Mouse (Mus musculus): Measurements from ENCODE around the gene Dlec1. TPM values are rescaled to one million over a fixed set of nuclear protein-coding genes. Genes with fewer than 3 reads are reported as not detected.
A peak's percentile ranks its signal among the peaks of the same experiment; 100 is the strongest.

Gene Dlec1
- polyA plus RNA-seq, 1 experiment from 2014 or later: 0.65 TPM

DNA sequence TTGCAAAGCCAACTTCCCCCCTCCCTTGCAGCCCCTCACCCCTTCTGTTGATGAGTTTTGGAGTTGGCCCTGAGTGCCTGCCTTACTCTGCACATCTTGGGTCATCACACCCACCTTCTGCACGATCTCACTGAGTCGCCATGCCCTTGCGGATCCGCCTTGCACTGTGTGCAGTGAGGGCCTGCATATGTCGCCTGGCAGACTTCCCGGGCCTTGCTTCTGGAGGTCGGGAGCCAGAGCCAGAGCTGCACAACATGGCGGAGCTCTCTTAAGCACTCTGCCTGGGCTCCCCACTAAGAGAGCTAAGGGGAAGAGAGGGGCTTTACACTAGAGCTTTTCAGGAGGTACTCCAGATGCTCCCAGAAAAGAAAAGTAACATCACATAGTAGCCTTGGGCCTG lies 42.4 kb downstream of the Dlec1 start:
- H3K27ac ChIP-seq (ENCODE audit: low read length): no peak overlapping the region
- H3K27me3 ChIP-seq (ENCODE audit: control insufficient read depth, insufficient read depth, low read length): no peaks in the 10 kb centered on the region
- H3K36me3 ChIP-seq (ENCODE audit: control insufficient read depth, insufficient read depth, low read length): no peaks in the 10 kb centered on the region
- H3K9me3 ChIP-seq (ENCODE audit: control insufficient read depth, low read depth, low read length): no peaks in the 10 kb centered on the region
- no peak overlapping the region for H3K4me3 ChIP-seq (ENCODE audit: low read depth, low read length)
- H3K9ac ChIP-seq (replicated peaks; ENCODE audit: low read depth, low read length): no peak overlapping the region
- no peak for ATAC-seq (ENCODE audit: insufficient number of reproducible peaks, insufficient read depth, low FRiP score, low read depth)
- no peak overlapping the region for H3K4me2 ChIP-seq (replicated peaks; ENCODE audit: low read depth, low read length)
- H3K4me1 ChIP-seq (ENCODE audit: control insufficient read depth, insufficient read depth, low read length): no peaks in the 10 kb centered on the region
- WGBS: 79% methylated on average over 8 of the region's 8 CpGs

DNA sequence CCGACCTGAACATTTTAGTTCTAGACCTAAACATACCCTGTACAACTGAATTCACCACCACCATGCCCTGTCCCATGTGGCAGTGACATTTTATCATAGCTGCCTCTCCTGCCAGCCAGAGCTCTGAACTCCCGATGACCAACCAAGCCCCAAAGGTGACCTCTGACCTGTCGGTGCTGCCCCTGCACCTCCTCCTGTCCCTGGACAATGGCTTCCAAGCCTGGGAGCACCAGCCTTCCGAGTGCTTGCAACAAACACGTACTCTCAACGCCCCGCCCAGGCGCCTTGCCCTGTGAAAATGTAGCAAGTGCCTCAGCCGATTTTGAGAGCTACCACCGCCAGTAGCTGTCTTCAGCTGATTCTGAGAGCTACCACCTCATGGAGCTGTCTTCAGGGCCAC lies 42.9 kb downstream of the Dlec1 start:
- Histone ChIP-seq H3K27ac (ENCODE audit: low read length) (no peak overlapping the region), H3K9ac (replicated peaks; ENCODE audit: low read depth, low read length) (no peak overlapping the region), H3K27me3 (ENCODE audit: control insufficient read depth, insufficient read depth, low read length) (no peaks in the 10 kb centered on the region), H3K36me3 (ENCODE audit: control insufficient read depth, insufficient read depth, low read length) (no peaks in the 10 kb centered on the region), H3K4me1 (ENCODE audit: control insufficient read depth, insufficient read depth, low read length) (no peaks in the 10 kb centered on the region), H3K4me3 (ENCODE audit: low read depth, low read length) (no peak overlapping the region), H3K4me2 (replicated peaks; ENCODE audit: low read depth, low read length) (no peak overlapping the region), H3K9me3 (ENCODE audit: control insufficient read depth, low read depth, low read length) (no peaks in the 10 kb centered on the region)
- 58% methylated on average over 10 of the region's 10 CpGs for WGBS
- no peak for ATAC-seq (ENCODE audit: insufficient number of reproducible peaks, insufficient read depth, low FRiP score, low read depth)

DNA sequence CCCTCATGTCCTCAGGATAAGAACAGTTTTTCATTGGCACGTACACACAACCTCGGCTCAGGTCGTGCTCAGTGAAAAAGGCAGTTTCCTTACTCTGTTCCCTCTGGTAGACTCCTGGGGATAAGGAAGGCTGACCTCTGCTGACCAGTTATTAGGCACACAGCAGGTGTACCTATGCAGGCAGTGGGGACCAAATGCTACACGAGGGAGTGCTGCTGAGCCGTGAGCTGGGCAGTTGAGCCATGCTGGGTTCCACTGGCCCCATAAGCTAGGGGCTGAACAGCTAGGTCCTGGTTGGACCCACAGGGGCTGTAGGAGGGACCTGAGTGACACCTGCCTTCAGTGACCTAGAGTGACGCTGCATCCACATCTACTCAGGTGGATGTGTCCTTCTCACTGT lies 43.4 kb downstream of the Dlec1 start:
- ATAC-seq (ENCODE audit: insufficient number of reproducible peaks, insufficient read depth, low FRiP score, low read depth): no peak
- WGBS: 67% methylated on average over 6 of the region's 6 CpGs
- no peak overlapping the region for H3K4me2 ChIP-seq (replicated peaks; ENCODE audit: low read depth, low read length)
- no peak overlapping the region for H3K9ac ChIP-seq (replicated peaks; ENCODE audit: low read depth, low read length)
- no peaks in the 10 kb centered on the region for H3K4me1 ChIP-seq (ENCODE audit: control insufficient read depth, insufficient read depth, low read length)
- no peaks in the 10 kb centered on the region for H3K9me3 ChIP-seq (ENCODE audit: control insufficient read depth, low read depth, low read length)
- no peaks in the 10 kb centered on the region for H3K36me3 ChIP-seq (ENCODE audit: control insufficient read depth, insufficient read depth, low read length)
- no peaks in the 10 kb centered on the region for H3K27me3 ChIP-seq (ENCODE audit: control insufficient read depth, insufficient read depth, low read length)
- no peak overlapping the region for H3K4me3 ChIP-seq (ENCODE audit: low read depth, low read length)
- no peak overlapping the region for H3K27ac ChIP-seq (ENCODE audit: low read length)

DNA sequence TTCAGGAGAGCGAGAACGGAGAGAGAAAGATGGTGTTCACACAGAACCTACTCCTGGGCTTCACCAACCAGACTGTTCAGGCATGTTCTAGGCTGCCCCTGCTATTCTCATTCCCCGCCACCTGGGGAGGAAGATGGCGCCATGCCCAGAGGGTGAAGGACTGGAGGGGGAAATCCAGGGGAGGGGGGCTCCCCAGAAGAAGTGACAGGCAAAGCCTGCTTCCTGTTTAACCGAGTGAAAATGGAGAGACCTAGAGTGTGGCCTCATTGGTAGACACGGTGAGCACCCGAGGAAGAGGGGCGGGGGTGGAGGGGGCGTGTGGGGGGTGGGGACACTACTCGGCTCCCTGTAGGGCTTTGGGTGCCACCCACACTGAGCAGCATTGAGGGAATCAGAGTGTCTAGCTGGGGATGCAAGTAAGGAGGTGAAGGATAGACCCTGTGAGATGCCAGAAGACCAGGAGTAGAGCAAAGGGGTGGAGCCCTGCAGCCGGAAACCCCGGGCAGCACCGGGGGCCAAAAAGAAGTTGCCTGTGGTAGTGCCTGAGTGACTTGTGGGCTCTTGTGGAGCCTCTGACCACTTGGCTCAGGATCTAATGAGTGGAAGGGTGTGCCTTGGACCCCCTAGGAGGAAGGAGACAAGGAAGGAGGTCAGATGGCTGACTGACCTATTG lies 44.0 kb downstream of the Dlec1 start:
- ATAC-seq (ENCODE audit: insufficient number of reproducible peaks, insufficient read depth, low FRiP score, low read depth): no peak
- H3K9ac ChIP-seq (replicated peaks; ENCODE audit: low read depth, low read length): no peak overlapping the region
- H3K36me3 ChIP-seq (ENCODE audit: control insufficient read depth, insufficient read depth, low read length): no peaks in the 10 kb centered on the region
- no peak overlapping the region for H3K4me3 ChIP-seq (ENCODE audit: low read depth, low read length)
- H3K27ac ChIP-seq (ENCODE audit: low read length): no peak overlapping the region
- H3K27me3 ChIP-seq (ENCODE audit: control insufficient read depth, insufficient read depth, low read length): no peaks in the 10 kb centered on the region
- H3K4me2 ChIP-seq (replicated peaks; ENCODE audit: low read depth, low read length): no peak overlapping the region
- H3K4me1 ChIP-seq (ENCODE audit: control insufficient read depth, insufficient read depth, low read length): no peaks in the 10 kb centered on the region
- no peaks in the 10 kb centered on the region for H3K9me3 ChIP-seq (ENCODE audit: control insufficient read depth, low read depth, low read length)
- 66% methylated on average over 13 of the region's 13 CpGs for WGBS

DNA sequence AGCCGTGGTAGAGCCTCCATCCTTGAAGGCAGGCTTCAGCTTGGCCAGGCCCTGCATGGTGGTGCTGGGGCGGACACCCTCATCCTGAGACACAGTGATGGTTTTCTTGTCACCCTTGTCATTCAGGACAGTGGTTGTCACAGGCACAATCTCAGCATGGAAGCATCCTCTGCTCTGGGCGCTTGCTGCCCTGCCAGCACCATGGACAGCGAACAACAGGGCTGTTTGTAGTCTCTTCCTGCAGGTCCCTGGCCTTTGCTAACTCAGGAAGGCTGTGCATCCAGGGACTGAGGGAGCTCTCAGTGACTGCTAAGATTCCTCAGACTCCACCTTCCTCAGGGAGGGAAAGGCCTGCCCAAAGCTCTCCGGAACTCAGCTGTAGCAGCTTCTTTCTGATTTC lies 47.3 kb downstream of the Dlec1 start:
- Histone ChIP-seq H3K9ac (replicated peaks; ENCODE audit: low read depth, low read length) (no peak overlapping the region), H3K4me3 (ENCODE audit: low read depth, low read length) (no peak overlapping the region)
- 24% methylated on average over 5 of the region's 5 CpGs for WGBS

DNA sequence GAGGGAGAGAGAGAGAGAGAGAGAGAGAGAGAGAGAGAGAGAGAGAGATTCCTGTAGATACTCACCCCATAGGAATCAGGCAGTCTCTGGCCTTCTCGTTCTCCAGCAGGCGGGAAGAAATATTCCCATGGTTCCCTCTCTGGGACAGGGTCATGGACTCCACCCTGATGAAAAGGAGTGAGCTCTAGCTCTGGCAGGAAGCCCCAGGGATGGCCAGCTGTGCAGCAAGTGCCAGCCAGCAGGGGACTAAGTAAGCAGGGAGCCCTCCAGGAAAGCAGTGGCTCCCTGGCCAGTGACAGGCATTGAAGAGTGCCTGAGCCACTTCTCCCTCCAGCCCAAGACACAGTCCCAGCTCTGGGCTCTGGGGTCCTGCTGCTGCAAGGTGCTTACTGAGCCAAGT lies 49.5 kb downstream of the Dlec1 start:
- Histone ChIP-seq H3K27ac (ENCODE audit: low read length) (no peak overlapping the region), H3K9me3 (ENCODE audit: control insufficient read depth, low read depth, low read length) (no peaks in the 10 kb centered on the region), H3K36me3 (ENCODE audit: control insufficient read depth, insufficient read depth, low read length) (no peaks in the 10 kb centered on the region), H3K4me2 (replicated peaks; ENCODE audit: low read depth, low read length) (no peak overlapping the region), H3K9ac (replicated peaks; ENCODE audit: low read depth, low read length) (no peak overlapping the region), H3K4me1 (ENCODE audit: control insufficient read depth, insufficient read depth, low read length) (no peaks in the 10 kb centered on the region), H3K4me3 (ENCODE audit: low read depth, low read length) (no peak overlapping the region), H3K27me3 (ENCODE audit: control insufficient read depth, insufficient read depth, low read length) (no peaks in the 10 kb centered on the region)
- 45% methylated on average over 2 of the region's 2 CpGs for WGBS
- no peak for ATAC-seq (ENCODE audit: insufficient number of reproducible peaks, insufficient read depth, low FRiP score, low read depth)

More for the DNA sequence above, 47.3 kb downstream of the Dlec1 start:
- Histone ChIP-seq H3K9me3 (ENCODE audit: control insufficient read depth, low read depth, low read length) (no peaks in the 10 kb centered on the region), H3K4me2 (replicated peaks; ENCODE audit: low read depth, low read length) (no peak overlapping the region), H3K36me3 (ENCODE audit: control insufficient read depth, insufficient read depth, low read length) (no peaks in the 10 kb centered on the region), H3K27ac (ENCODE audit: low read length) (no peak overlapping the region), H3K4me1 (ENCODE audit: control insufficient read depth, insufficient read depth, low read length) (no peaks in the 10 kb centered on the region), H3K27me3 (ENCODE audit: control insufficient read depth, insufficient read depth, low read length) (no peaks in the 10 kb centered on the region)
- ATAC-seq (ENCODE audit: insufficient number of reproducible peaks, insufficient read depth, low FRiP score, low read depth): no peak; the same call in 1 of the 2 replicates

DNA sequence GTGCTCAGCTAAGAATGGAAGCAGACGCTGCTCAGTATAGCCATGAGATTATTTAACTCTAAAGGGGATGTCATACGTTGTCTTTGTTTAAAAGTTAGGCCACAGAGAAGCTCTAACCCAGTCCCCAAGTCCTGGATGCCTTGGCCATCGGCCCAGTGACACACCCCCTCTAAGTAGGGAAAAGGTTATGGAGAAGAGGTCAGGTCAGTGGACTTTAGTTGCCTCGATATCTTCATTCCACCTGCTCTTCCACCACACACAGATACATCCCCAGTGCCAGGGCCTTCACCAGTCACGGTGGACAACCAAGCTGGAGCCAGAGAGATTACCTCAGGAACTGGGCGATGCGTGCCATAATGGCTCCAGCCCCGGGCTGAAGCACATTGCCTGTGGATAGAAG lies 53.1 kb downstream of the Dlec1 start:
- Histone ChIP-seq H3K27me3 (ENCODE audit: control insufficient read depth, insufficient read depth, low read length) (no peaks in the 10 kb centered on the region), H3K9me3 (ENCODE audit: control insufficient read depth, low read depth, low read length) (no peaks in the 10 kb centered on the region), H3K4me2 (replicated peaks; ENCODE audit: low read depth, low read length) (no peak overlapping the region), H3K4me1 (ENCODE audit: control insufficient read depth, insufficient read depth, low read length) (no peaks in the 10 kb centered on the region), H3K27ac (ENCODE audit: low read length) (no peak overlapping the region), H3K36me3 (ENCODE audit: control insufficient read depth, insufficient read depth, low read length) (no peaks in the 10 kb centered on the region), H3K9ac (replicated peaks; ENCODE audit: low read depth, low read length) (no peak overlapping the region), H3K4me3 (ENCODE audit: low read depth, low read length) (no peak overlapping the region)
- WGBS: 78% methylated on average over 8 of the region's 8 CpGs
- ATAC-seq (ENCODE audit: insufficient number of reproducible peaks, insufficient read depth, low FRiP score, low read depth): no peak

DNA sequence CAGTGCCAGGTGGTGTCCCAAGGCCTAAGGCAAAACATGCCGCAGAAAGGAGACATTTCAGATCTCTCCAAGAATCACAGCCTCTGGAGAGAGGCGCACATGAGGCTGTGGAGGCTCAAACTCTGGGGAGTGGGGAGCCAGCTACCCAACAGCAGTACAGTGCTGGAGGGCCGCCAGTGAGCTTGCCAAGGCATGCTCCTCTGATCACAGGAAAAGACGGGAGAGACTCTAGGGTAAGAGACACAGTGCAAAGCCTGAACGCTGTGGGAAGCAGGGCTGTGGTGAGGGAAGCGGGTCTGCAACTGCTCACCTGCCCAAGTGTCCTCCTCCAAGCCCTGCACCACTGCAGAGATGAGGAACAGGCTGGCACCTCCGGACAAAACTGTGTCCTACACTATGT lies 53.5 kb downstream of the Dlec1 start:
- ATAC-seq (ENCODE audit: insufficient number of reproducible peaks, insufficient read depth, low FRiP score, low read depth): peak; percentile 7; the same call in 1 of the 2 replicates
- Histone ChIP-seq H3K27me3 (ENCODE audit: control insufficient read depth, insufficient read depth, low read length) (no peaks in the 10 kb centered on the region), H3K4me3 (ENCODE audit: low read depth, low read length) (no peak overlapping the region), H3K4me1 (ENCODE audit: control insufficient read depth, insufficient read depth, low read length) (no peaks in the 10 kb centered on the region), H3K4me2 (replicated peaks; ENCODE audit: low read depth, low read length) (peak overlapping the region; percentile 51; the same call in 1 of the 2 replicates), H3K27ac (ENCODE audit: low read length) (no peak overlapping the region), H3K9ac (replicated peaks; ENCODE audit: low read depth, low read length) (no peak overlapping the region), H3K9me3 (ENCODE audit: control insufficient read depth, low read depth, low read length) (no peaks in the 10 kb centered on the region), H3K36me3 (ENCODE audit: control insufficient read depth, insufficient read depth, low read length) (no peaks in the 10 kb centered on the region)
- 46% methylated on average over 7 of the region's 7 CpGs for WGBS
